Mouse (Mus musculus): ENCODE measurements around the gene 1190005I06Rik. TPM values are rescaled to one million over a fixed set of nuclear protein-coding genes. Genes with fewer than 3 reads are reported as not detected.

The 1190005I06Rik gene
- polyA plus RNA-seq, 1 experiment from 2014 or later, result 17.3 TPM

- no peak for ATAC-seq (ENCODE audit: low FRiP score, low read depth)
- H3K27ac ChIP-seq (replicated peaks), result no peak overlapping the region
- no peak overlapping the region for H3K4me2 ChIP-seq
- no peaks in the 10 kb centered on the region for H3K27me3 ChIP-seq
- H3K9me3 ChIP-seq, result no peaks in the 10 kb centered on the region
- H3K4me1 ChIP-seq (replicated peaks), result peaks cover 18% of the 10 kb centered on the region
- 91% methylated on average over 3 of the region's 3 CpGs for WGBS
- H3K9ac ChIP-seq, result no peak overlapping the region
- no peaks in the 10 kb centered on the region for H3K36me3 ChIP-seq
- H3K4me3 ChIP-seq, result no peak overlapping the region
Observed at GRCm38 (mm10) chr8:120614491-120614890, 32.9 kb downstream of the 1190005I06Rik start.

- 82% methylated on average over 6 of the region's 6 CpGs for WGBS
- no peaks in the 10 kb centered on the region for H3K36me3 ChIP-seq
- ATAC-seq (ENCODE audit: low FRiP score, low read depth), result no peak
Observed at GRCm38 (mm10) chr8:120610824-120611223, 36.6 kb downstream of the 1190005I06Rik start.

GRCm38 (mm10) chr8:120607885-120608284 lies 39.5 kb downstream of the 1190005I06Rik start:
- Histone ChIP-seq H3K9me3 (no peaks in the 10 kb centered on the region), H3K4me2 (no peak overlapping the region), H3K4me3 (no peak overlapping the region), H3K27ac (replicated peaks) (no peak overlapping the region), H3K36me3 (no peaks in the 10 kb centered on the region), H3K4me1 (replicated peaks) (peaks cover 2% of the 10 kb centered on the region; the same call in 1 of the 2 replicates), H3K9ac (no peak overlapping the region), H3K27me3 (no peaks in the 10 kb centered on the region)
- 10% methylated on average over 7 of the region's 7 CpGs for WGBS
- ATAC-seq (ENCODE audit: low FRiP score, low read depth), result no peak; the same call in 1 of the 2 replicates

More at GRCm38 (mm10) chr8:120610824-120611223, 36.6 kb downstream of the 1190005I06Rik start:
- no peak overlapping the region for H3K27ac ChIP-seq (replicated peaks)
- no peak overlapping the region for H3K4me3 ChIP-seq
- H3K4me1 ChIP-seq (replicated peaks), result no peaks in the 10 kb centered on the region
- H3K9me3 ChIP-seq, result no peaks in the 10 kb centered on the region
- H3K4me2 ChIP-seq, result no peak overlapping the region
- H3K27me3 ChIP-seq, result no peaks in the 10 kb centered on the region
- no peak overlapping the region for H3K9ac ChIP-seq

- H3K4me2 ChIP-seq, result no peak overlapping the region
- H3K4me1 ChIP-seq (replicated peaks), result peaks cover 6% of the 10 kb centered on the region; the same call in 1 of the 2 replicates
- H3K9ac ChIP-seq, result no peak overlapping the region
- no peaks in the 10 kb centered on the region for H3K9me3 ChIP-seq
- 79% methylated on average over 9 of the region's 9 CpGs for WGBS
- ATAC-seq (ENCODE audit: low FRiP score, low read depth), result no peak; the same call in 1 of the 2 replicates
- no peak overlapping the region for H3K4me3 ChIP-seq
- no peaks in the 10 kb centered on the region for H3K36me3 ChIP-seq
- no peaks in the 10 kb centered on the region for H3K27me3 ChIP-seq
- H3K27ac ChIP-seq (replicated peaks), result no peak overlapping the region
Observed at GRCm38 (mm10) chr8:120607460-120607859, 40.0 kb downstream of the 1190005I06Rik start.

GRCm38 (mm10) chr8:120602672-120603071 lies 44.8 kb downstream of the 1190005I06Rik start:
- Histone ChIP-seq H3K36me3 (no peaks in the 10 kb centered on the region), H3K9me3 (no peaks in the 10 kb centered on the region), H3K27ac (replicated peaks) (no peak overlapping the region), H3K27me3 (no peaks in the 10 kb centered on the region), H3K4me3 (no peak overlapping the region), H3K4me2 (no peak overlapping the region), H3K4me1 (replicated peaks) (peaks cover 12% of the 10 kb centered on the region), H3K9ac (peak overlapping the region; percentile 22; the same call in 1 of the 2 replicates)
- 34% methylated on average over 6 of the region's 6 CpGs for WGBS
- ATAC-seq (ENCODE audit: low FRiP score, low read depth), result no peak

GRCm38 (mm10) chr8:120599504-120599903 lies 47.9 kb downstream of the 1190005I06Rik start:
- H3K9me3 ChIP-seq, result no peaks in the 10 kb centered on the region
- 44% methylated on average over 7 of the region's 7 CpGs for WGBS
- H3K4me3 ChIP-seq, result no peak overlapping the region
- no peak for ATAC-seq (ENCODE audit: low FRiP score, low read depth)
- no peak overlapping the region for H3K9ac ChIP-seq
- H3K4me2 ChIP-seq, result no peak overlapping the region
- no peaks in the 10 kb centered on the region for H3K36me3 ChIP-seq
- H3K4me1 ChIP-seq (replicated peaks), result peaks cover 12% of the 10 kb centered on the region
- no peak overlapping the region for H3K27ac ChIP-seq (replicated peaks)
- H3K27me3 ChIP-seq, result no peaks in the 10 kb centered on the region

- ATAC-seq (ENCODE audit: low FRiP score, low read depth), result peak; percentile 75; the same call in 1 of the 2 replicates
- Histone ChIP-seq H3K4me1 (replicated peaks) (peaks cover 12% of the 10 kb centered on the region), H3K27me3 (no peaks in the 10 kb centered on the region), H3K4me2 (peak overlapping the region; percentile 22), H3K9me3 (no peaks in the 10 kb centered on the region), H3K27ac (replicated peaks) (no peak overlapping the region), H3K4me3 (no peak overlapping the region), H3K9ac (no peak overlapping the region), H3K36me3 (no peaks in the 10 kb centered on the region)
- 20% methylated on average over 24 of the region's 24 CpGs for WGBS
Observed at GRCm38 (mm10) chr8:120598579-120598978, 48.9 kb downstream of the 1190005I06Rik start.

GRCm38 (mm10) chr8:120595963-120596362 lies 51.5 kb downstream of the 1190005I06Rik start:
- Histone ChIP-seq H3K36me3 (no peaks in the 10 kb centered on the region), H3K4me3 (no peak overlapping the region), H3K9ac (no peak overlapping the region), H3K4me2 (no peak overlapping the region), H3K27me3 (no peaks in the 10 kb centered on the region), H3K4me1 (replicated peaks) (peaks cover 4% of the 10 kb centered on the region), H3K9me3 (no peaks in the 10 kb centered on the region), H3K27ac (replicated peaks) (no peak overlapping the region)
- ATAC-seq (ENCODE audit: low FRiP score, low read depth), result no peak
- WGBS, result 10% methylated on average over 5 of the region's 5 CpGs

- WGBS, result 90% methylated on average over 5 of the region's 5 CpGs
- no peak overlapping the region for H3K4me2 ChIP-seq
- H3K27ac ChIP-seq (replicated peaks), result no peak overlapping the region
- no peak for ATAC-seq (ENCODE audit: low FRiP score, low read depth)
- H3K9ac ChIP-seq, result no peak overlapping the region
- no peak overlapping the region for H3K4me3 ChIP-seq
- H3K27me3 ChIP-seq, result no peaks in the 10 kb centered on the region
- H3K4me1 ChIP-seq (replicated peaks), result peaks cover 9% of the 10 kb centered on the region
- no peaks in the 10 kb centered on the region for H3K36me3 ChIP-seq
- H3K9me3 ChIP-seq, result no peaks in the 10 kb centered on the region
Observed at GRCm38 (mm10) chr8:120594571-120594970, 52.9 kb downstream of the 1190005I06Rik start.

GRCm38 (mm10) chr8:120591587-120592292 lies 55.7 kb downstream of the 1190005I06Rik start:
- Histone ChIP-seq H3K27ac (replicated peaks) (no peak overlapping the region), H3K4me2 (no peak overlapping the region), H3K4me3 (no peak overlapping the region), H3K4me1 (replicated peaks) (peaks cover 12% of the 10 kb centered on the region), H3K9me3 (no peaks in the 10 kb centered on the region), H3K9ac (no peak overlapping the region), H3K27me3 (no peaks in the 10 kb centered on the region), H3K36me3 (no peaks in the 10 kb centered on the region)
- 70% methylated on average over 10 of the region's 10 CpGs for whole genome bisulfite sequencing
- no peak for ATAC-seq (ENCODE audit: low FRiP score, low read depth)

- 51% methylated on average over 2 of the region's 2 CpGs for WGBS
- ATAC-seq (ENCODE audit: low FRiP score, low read depth), result no peak
- peaks cover 12% of the 10 kb centered on the region for H3K4me1 ChIP-seq (replicated peaks)
- H3K36me3 ChIP-seq, result no peaks in the 10 kb centered on the region
- peak overlapping the region; percentile 50 for H3K4me3 ChIP-seq
- H3K9me3 ChIP-seq, result no peaks in the 10 kb centered on the region
- H3K9ac ChIP-seq, result peak overlapping the region; percentile 34; the same call in 1 of the 2 replicates
- no peaks in the 10 kb centered on the region for H3K27me3 ChIP-seq
- peak overlapping the region; percentile 56; the same call in 1 of the 2 replicates for H3K27ac ChIP-seq (replicated peaks)
- H3K4me2 ChIP-seq, result peak overlapping the region; percentile 89
Observed at GRCm38 (mm10) chr8:120589921-120590320, 57.5 kb downstream of the 1190005I06Rik start.

GRCm38 (mm10) chr8:120588908-120589771 lies 58.3 kb downstream of the 1190005I06Rik start, which contains the start of gene Gins2:
Gins2 (minus strand) TSS chr8:120589304.
- no peaks in the 10 kb centered on the region for H3K27me3 ChIP-seq
- H3K4me3 ChIP-seq, result peak within 1 kb of the TSS; percentile 50
- WGBS, result under 1% methylated on average over 67 of the region's 67 CpGs
- H3K9ac ChIP-seq, result peak within 1 kb of the TSS; percentile 44
- H3K27ac ChIP-seq (replicated peaks), result peak within 1 kb of the TSS; percentile 56
- ATAC-seq (ENCODE audit: low FRiP score, low read depth), result peak; percentile 99
- H3K4me2 ChIP-seq, result peak within 1 kb of the TSS; percentile 89
- H3K9me3 ChIP-seq, result no peaks in the 10 kb centered on the region
- no peaks in the 10 kb centered on the region for H3K36me3 ChIP-seq
- H3K4me1 ChIP-seq (replicated peaks), result peaks cover 12% of the 10 kb centered on the region

Measured in hindbrain, embryonic 15.5 days (tissue).